Mouse (Mus musculus): ENCODE measurements around the gene Hbs1l. TPM values are rescaled to one million over a fixed set of nuclear protein-coding genes. Genes with fewer than 3 reads are reported as not detected.

Hbs1l gene
- total and polyA plus RNA-seq, 3 experiments = 103 to 115 TPM; not detected in 1

DNA sequence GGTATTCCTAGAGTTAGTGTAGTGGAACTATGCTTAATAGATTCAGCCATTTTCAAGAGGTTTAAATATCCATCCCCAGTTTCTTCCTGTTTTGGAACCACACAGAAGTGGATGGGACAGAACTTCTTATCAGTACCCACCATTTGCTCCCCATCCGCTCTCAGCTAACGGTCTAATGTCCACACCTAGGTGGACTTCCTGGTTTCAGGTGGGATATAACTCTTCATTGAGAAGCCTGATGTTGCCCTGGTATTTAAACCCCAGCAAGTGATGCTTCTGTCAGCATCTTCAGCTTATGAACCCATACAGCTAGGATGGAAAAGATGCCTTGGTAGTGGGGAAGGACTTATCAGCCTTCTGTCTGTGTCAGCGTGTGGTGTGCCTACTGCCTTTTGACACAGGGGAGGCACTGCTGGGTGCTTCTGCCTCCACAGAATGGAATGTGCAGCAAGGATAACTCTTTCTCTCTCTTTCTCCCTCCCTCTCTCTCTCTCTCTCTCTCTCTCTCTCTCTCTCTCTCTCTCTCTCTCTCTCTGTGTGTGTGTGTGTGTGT is 89.4 kb downstream of the Hbs1l start:
- no peak overlapping the region for H3K9ac ChIP-seq (ENCODE audit: control insufficient read depth, low read depth, low read length, poor library complexity, severe bottlenecking)
- H3K36me3 ChIP-seq (ENCODE audit: control insufficient read depth in 1 of 2, insufficient read depth in 2 of 2, low read length in 2 of 2) = peaks cover 0 to 18% of the 10 kb centered on the region in 2 experiments; a peak in 2 of 4 replicates
- H3K4me1 ChIP-seq (ENCODE audit: control insufficient read depth in 1 of 2, insufficient read depth in 2 of 2, low read length in 2 of 2) = peaks cover 2 to 17% of the 10 kb centered on the region in 2 experiments; a peak in 3 of 4 replicates
- H3K9me3 ChIP-seq (replicated peaks; ENCODE audit: insufficient read depth, low read length) = no peaks in the 10 kb centered on the region
- no peaks in the 10 kb centered on the region for H3K27me3 ChIP-seq (ENCODE audit: control insufficient read depth in 1 of 2, insufficient read depth in 2 of 2, low read length in 2 of 2)
- peak overlapping the region; percentile 55 for H3K27ac ChIP-seq (ENCODE audit: control insufficient read depth, low read depth, low read length)
- peak; percentile 73 for DNase-seq (ENCODE audit: low read depth, low spot score)
- H3K4me3 ChIP-seq (ENCODE audit: control insufficient read depth in 1 of 2, insufficient read depth in 1 of 2, low read depth in 2 of 2, low read length in 2 of 2) = no peak overlapping the region
- no peaks in the 10 kb centered on the region for H3K79me2 ChIP-seq (ENCODE audit: control insufficient read depth, insufficient read depth, low read length, poor library complexity)
- no peak for TF ChIP-seq ZKSCAN1 (IDR thresholded peaks at IDR 0.05; ENCODE audit: low read depth, low read length)
- no peak for TF ChIP-seq E2F4 (IDR thresholded peaks at IDR 0.05; ENCODE audit: borderline replicate concordance, low read depth, low read length)
- TF ChIP-seq USF1 (IDR thresholded peaks at IDR 0.05; ENCODE audit: low read depth, low read length) = no peak
- TF ChIP-seq POLR2AphosphoS2 (IDR thresholded peaks at IDR 0.05; ENCODE audit: low read length) = no peak
- no peak for TF ChIP-seq POLR2A (IDR thresholded peaks at IDR 0.05; ENCODE audit: control insufficient read depth in 1 of 2, insufficient read depth in 1 of 2, low read depth in 1 of 2, low read length in 2 of 2, poor library complexity in 1 of 2)
- TF ChIP-seq JUND (IDR thresholded peaks at IDR 0.05; ENCODE audit: low read depth, low read length) = no peak
- no peak for TF ChIP-seq BHLHE40 (IDR thresholded peaks at IDR 0.05; ENCODE audit: borderline replicate concordance, low read depth, low read length)
- no peak for TF ChIP-seq HCFC1 (IDR thresholded peaks at IDR 0.05; ENCODE audit: low read depth, low read length)
- 0 out of 2 replicates have a peak, but pooled peaks have one; percentile 37 for TF ChIP-seq SIN3A (IDR thresholded peaks at IDR 0.05; ENCODE audit: low read length)
- peak; percentile 79 for TF ChIP-seq GATA1 (IDR thresholded peaks at IDR 0.05; ENCODE audit: low read depth, low read length)
- no peak for TF ChIP-seq NELFE (IDR thresholded peaks at IDR 0.05; ENCODE audit: low read depth, low read length)
- no peak for TF ChIP-seq CTCF (IDR thresholded peaks at IDR 0.05 in 2 of 3, conservative IDR thresholded peaks at IDR 0.05 in 1 of 3; ENCODE audit: control insufficient read depth in 1 of 3, insufficient read depth in 1 of 3, low read depth in 2 of 3, low read length in 3 of 3, poor library complexity in 1 of 3, severe bottlenecking in 1 of 3)
- no peak for TF ChIP-seq POLR2AphosphoS5 (IDR thresholded peaks at IDR 0.05; ENCODE audit: borderline replicate concordance, low read depth, low read length)
- TF ChIP-seq ZNF384 (IDR thresholded peaks at IDR 0.05; ENCODE audit: low read depth, low read length) = no peak
- no peak for TF ChIP-seq CHD1 (IDR thresholded peaks at IDR 0.05; ENCODE audit: low read depth, low read length)
- TF ChIP-seq ZC3H11A (IDR thresholded peaks at IDR 0.05; ENCODE audit: low read depth, low read length) = no peak
- no peak for TF ChIP-seq USF2 (IDR thresholded peaks at IDR 0.05; ENCODE audit: borderline replicate concordance in 1 of 2, insufficient read depth in 1 of 2, low read depth in 1 of 2, low read length in 2 of 2)
- TF ChIP-seq RAD21 (IDR thresholded peaks at IDR 0.05; ENCODE audit: low read depth, low read length) = no peak
- TF ChIP-seq MAFK (IDR thresholded peaks at IDR 0.05; ENCODE audit: borderline replicate concordance, low read depth, low read length) = no peak
- no peak for TF ChIP-seq MYC (IDR thresholded peaks at IDR 0.05; ENCODE audit: low read depth, low read length)
- TF ChIP-seq TAL1 (IDR thresholded peaks at IDR 0.05; ENCODE audit: low read length) = peak; percentile 76
- TF ChIP-seq SMC3 (IDR thresholded peaks at IDR 0.05; ENCODE audit: low read depth, low read length) = no peak
- no peak for TF ChIP-seq ZMIZ1 (IDR thresholded peaks at IDR 0.05; ENCODE audit: low read depth, low read length)
- no peak for TF ChIP-seq MXI1 (IDR thresholded peaks at IDR 0.05; ENCODE audit: low read depth, low read length)
- peak; percentile 48; the same call in 1 of the 2 replicates for TF ChIP-seq RCOR1 (IDR thresholded peaks at IDR 0.05; ENCODE audit: low read depth, low read length)
- TF ChIP-seq MAZ (IDR thresholded peaks at IDR 0.05; ENCODE audit: low read depth, low read length) = no peak
- TF ChIP-seq ETS1 (IDR thresholded peaks at IDR 0.05; ENCODE audit: low read depth, low read length) = no peak
- no peak for TF ChIP-seq MEF2A (IDR thresholded peaks at IDR 0.05; ENCODE audit: extremely low read depth, insufficient replicate concordance, low read depth, low read length, poor library complexity, severe bottlenecking)
- peak; percentile 62; the same call in 1 of the 2 replicates for TF ChIP-seq TCF12 (IDR thresholded peaks at IDR 0.05; ENCODE audit: low read depth, low read length)
- no peak for TF ChIP-seq NRF1 (IDR thresholded peaks at IDR 0.05; ENCODE audit: insufficient read depth, low read depth, low read length, poor library complexity, severe bottlenecking)
- no peak for TF ChIP-seq KAT2A (conservative IDR thresholded peaks at IDR 0.05; ENCODE audit: low read depth, low read length)
- no peak for TF ChIP-seq CHD2 (IDR thresholded peaks at IDR 0.05; ENCODE audit: low read length)
- no peak for TF ChIP-seq TBP (IDR thresholded peaks at IDR 0.05; ENCODE audit: low read depth, low read length)
- no peak for TF ChIP-seq UBTF (IDR thresholded peaks at IDR 0.05; ENCODE audit: borderline replicate concordance, insufficient read depth, low read depth, low read length)
- TF ChIP-seq ELF1 (IDR thresholded peaks at IDR 0.05; ENCODE audit: low read depth, low read length) = 0 out of 2 replicates have a peak, but pooled peaks have one; percentile 41
- TF ChIP-seq MYB (IDR thresholded peaks at IDR 0.05; ENCODE audit: low read depth, low read length) = peak; percentile 81
- TF ChIP-seq GABPA (IDR thresholded peaks at IDR 0.05; ENCODE audit: low read depth, low read length) = no peak

Data from MEL (cell line).